Mouse (Mus musculus): ENCODE data around the gene Gm16181. TPM values are rescaled to one million over a fixed set of nuclear protein-coding genes. Genes with fewer than 3 reads are reported as not detected.

The Gm16181 gene
- polyA plus RNA-seq, 1 experiment from 2014 or later = 0.60 TPM

GRCm38 (mm10) chr17:35198946-35199345 is 21.7 kb upstream of the Gm16181 start:
- no peak overlapping the region for H3K4me2 ChIP-seq (replicated peaks)
- peaks cover 93% of the 10 kb centered on the region for H3K27me3 ChIP-seq
- ATAC-seq (ENCODE audit: low FRiP score, low read depth) = no peak
- no peaks in the 10 kb centered on the region for H3K9me3 ChIP-seq
- H3K9ac ChIP-seq = no peak overlapping the region
- no peaks in the 10 kb centered on the region for H3K36me3 ChIP-seq
- H3K27ac ChIP-seq = no peak overlapping the region
- 20% methylated on average over 8 of the region's 8 CpGs for WGBS
- peaks cover 15% of the 10 kb centered on the region for H3K4me1 ChIP-seq
- no peak overlapping the region for H3K4me3 ChIP-seq

GRCm38 (mm10) chr17:35200398-35200797 is 20.2 kb upstream of the Gm16181 start:
- peaks cover 9% of the 10 kb centered on the region for H3K4me1 ChIP-seq
- H3K9ac ChIP-seq = no peak overlapping the region
- H3K9me3 ChIP-seq = no peaks in the 10 kb centered on the region
- no peak overlapping the region for H3K4me2 ChIP-seq (replicated peaks)
- H3K4me3 ChIP-seq = no peak overlapping the region
- 88% methylated on average over 11 of the region's 11 CpGs for WGBS
- H3K36me3 ChIP-seq = no peaks in the 10 kb centered on the region
- H3K27me3 ChIP-seq = peaks cover 91% of the 10 kb centered on the region
- no peak overlapping the region for H3K27ac ChIP-seq
- ATAC-seq (ENCODE audit: low FRiP score, low read depth) = no peak

DNA sequence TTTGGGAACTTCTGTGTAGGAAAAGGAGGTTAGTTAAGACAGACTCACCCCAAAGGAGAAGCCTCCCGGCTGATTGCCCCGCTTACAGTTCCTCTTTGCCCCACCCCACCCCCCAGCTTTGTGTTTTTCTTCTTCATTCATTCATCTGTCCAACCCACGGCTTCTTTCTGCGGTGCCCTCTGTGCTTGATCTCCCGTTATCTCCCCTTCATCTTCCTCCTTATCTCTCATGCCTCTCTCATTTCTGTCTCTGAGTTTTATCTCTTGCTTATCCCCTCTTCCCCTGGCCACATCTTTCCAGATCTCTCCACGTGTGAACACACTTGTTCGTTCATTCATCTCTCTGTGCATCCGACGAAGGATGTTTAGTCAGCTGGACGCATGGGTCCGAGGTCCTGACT is 19.5 kb upstream of the Gm16181 start:
- Histone ChIP-seq H3K9me3 (no peaks in the 10 kb centered on the region), H3K27me3 (peaks cover 89% of the 10 kb centered on the region)

DNA sequence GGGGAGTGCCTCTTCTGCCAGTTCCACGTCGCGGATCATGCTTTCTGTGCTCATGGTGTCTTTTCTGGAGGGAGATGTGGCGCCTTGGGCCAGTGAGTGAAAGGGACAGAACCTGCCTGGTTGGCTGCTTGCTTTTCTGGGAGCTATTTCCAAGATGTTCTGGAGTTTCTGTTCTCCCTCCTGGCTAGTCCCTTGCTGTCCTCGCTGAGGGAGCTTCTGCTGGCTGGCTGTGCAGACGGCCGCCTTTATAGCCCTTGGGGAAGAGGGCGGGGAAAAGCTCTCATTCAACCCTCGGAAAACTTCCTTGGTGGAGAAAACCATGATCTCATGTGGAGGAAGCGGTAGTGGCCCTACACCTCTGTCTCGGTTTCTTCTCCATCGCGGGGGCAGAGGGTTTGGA is 18.8 kb upstream of the Gm16181 start, which contains the start of gene Tnf:
Tnf (minus strand) TSS at position 221 of the 400 bp plus-strand sequence.
- Histone ChIP-seq H3K4me1 (no peaks in the 10 kb centered on the region), H3K4me3 (no peak within 1 kb of the TSS), H3K27ac (no peak within 1 kb of the TSS), H3K36me3 (no peaks in the 10 kb centered on the region), H3K27me3 (peaks cover 84% of the 10 kb centered on the region), H3K9ac (no peak within 1 kb of the TSS), H3K4me2 (replicated peaks) (peak within 1 kb of the TSS; percentile 25; the same call in 1 of the 2 replicates), H3K9me3 (no peaks in the 10 kb centered on the region)
- ATAC-seq (ENCODE audit: low FRiP score, low read depth) = no peak
- 32% methylated on average over 13 of the region's 13 CpGs for WGBS

More for the DNA sequence above, 19.5 kb upstream of the Gm16181 start:
- H3K9ac ChIP-seq = no peak overlapping the region
- ATAC-seq (ENCODE audit: low FRiP score, low read depth) = no peak
- H3K4me3 ChIP-seq = no peak overlapping the region
- no peak overlapping the region for H3K4me2 ChIP-seq (replicated peaks)
- peaks cover 2% of the 10 kb centered on the region for H3K4me1 ChIP-seq
- no peaks in the 10 kb centered on the region for H3K36me3 ChIP-seq
- no peak overlapping the region for H3K27ac ChIP-seq
- 71% methylated on average over 11 of the region's 11 CpGs for WGBS

- Histone ChIP-seq H3K4me2 (replicated peaks) (no peak overlapping the region), H3K27ac (no peak overlapping the region), H3K36me3 (no peaks in the 10 kb centered on the region), H3K4me1 (no peaks in the 10 kb centered on the region), H3K9me3 (no peaks in the 10 kb centered on the region), H3K4me3 (no peak overlapping the region), H3K9ac (no peak overlapping the region), H3K27me3 (peaks cover 78% of the 10 kb centered on the region)
- no peak for ATAC-seq (ENCODE audit: low FRiP score, low read depth)
- WGBS = 70% methylated on average over 4 of the region's 4 CpGs
Observed at GRCm38 (mm10) chr17:35202442-35202841, 18.2 kb upstream of the Gm16181 start.

DNA sequence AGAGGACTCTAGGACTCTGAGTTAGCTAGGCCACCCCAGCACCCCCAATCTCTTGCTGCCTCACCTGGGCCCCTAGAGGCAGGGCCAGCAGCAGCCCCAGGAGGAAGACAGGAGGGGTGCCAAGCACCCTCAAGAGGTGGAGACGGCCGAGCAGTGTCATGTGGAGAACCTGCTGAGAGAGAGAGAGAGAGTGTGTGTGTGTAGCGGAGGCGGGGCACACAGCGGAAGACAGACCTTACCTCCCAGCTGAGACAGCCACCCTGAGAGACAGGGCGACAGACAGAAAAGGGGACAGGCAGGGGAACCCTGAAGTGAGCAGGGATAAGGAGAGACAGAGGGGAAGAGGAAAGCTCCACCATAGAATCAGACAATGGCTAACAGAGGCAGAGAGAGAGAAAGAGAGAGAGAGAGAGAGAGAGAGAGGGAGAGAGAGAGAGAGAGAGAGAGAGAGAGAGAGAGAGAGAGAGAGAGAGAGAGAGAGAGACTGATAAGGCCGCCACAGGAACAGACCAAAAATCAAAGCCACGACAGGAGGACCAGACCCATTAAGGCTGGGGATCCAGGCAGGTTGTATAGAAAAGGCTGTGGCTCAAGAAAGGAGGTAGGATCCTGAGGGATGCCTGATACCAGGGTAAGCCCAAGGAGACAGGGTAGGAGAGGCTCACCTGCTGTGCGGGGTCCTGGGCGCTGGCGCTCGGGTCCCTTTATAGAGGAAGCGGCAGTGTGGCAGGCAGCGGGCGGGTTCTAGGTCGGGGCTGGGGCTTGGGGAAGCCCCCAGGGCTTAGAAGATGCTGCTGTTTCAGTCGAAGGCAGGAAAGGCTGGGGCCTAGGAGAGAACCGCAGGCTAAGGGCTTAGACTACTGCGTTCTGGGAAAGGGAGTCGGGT is 15.9 kb upstream of the Gm16181 start, which contains the start of gene Lta:
Lta (minus strand) TSS at position 858 of the 886 bp plus-strand sequence.
- Histone ChIP-seq H3K36me3 (no peaks in the 10 kb centered on the region), H3K4me1 (no peaks in the 10 kb centered on the region), H3K9ac (0 out of 2 replicates have a peak within 1 kb of the TSS, but pooled peaks have one; percentile 13), H3K4me2 (replicated peaks) (no peak within 1 kb of the TSS), H3K4me3 (no peak within 1 kb of the TSS), H3K27ac (no peak within 1 kb of the TSS), H3K9me3 (no peaks in the 10 kb centered on the region), H3K27me3 (peaks cover 60% of the 10 kb centered on the region)
- 24% methylated on average over 20 of the region's 20 CpGs for WGBS
- ATAC-seq (ENCODE audit: low FRiP score, low read depth) = no peak

DNA sequence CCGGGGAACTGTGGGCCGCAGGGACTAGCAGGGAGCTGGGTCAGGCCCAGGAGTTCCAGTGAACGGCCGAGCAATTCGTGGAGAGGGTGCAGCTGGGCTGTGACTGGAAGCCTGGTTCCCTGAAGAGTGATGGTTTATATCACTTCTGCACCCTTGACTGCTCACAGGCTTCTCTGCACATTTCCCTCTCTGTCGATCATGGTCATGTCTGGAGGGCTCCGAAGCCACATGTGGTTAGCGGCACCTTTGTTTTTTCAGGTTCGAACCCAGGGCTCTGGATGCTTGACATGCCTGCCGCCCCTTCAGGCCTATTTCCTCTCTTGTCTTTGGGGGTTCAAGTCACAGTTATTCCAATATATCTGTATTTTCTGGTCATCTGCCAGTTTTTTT is 15.3 kb upstream of the Gm16181 start:
- Histone ChIP-seq H3K27me3 (peaks cover 56% of the 10 kb centered on the region), H3K4me2 (replicated peaks) (no peak overlapping the region), H3K4me3 (no peak overlapping the region), H3K4me1 (no peaks in the 10 kb centered on the region), H3K27ac (no peak overlapping the region), H3K9ac (0 out of 2 replicates have a peak overlapping the region, but pooled peaks have one; percentile 13), H3K36me3 (no peaks in the 10 kb centered on the region), H3K9me3 (no peaks in the 10 kb centered on the region)
- ATAC-seq (ENCODE audit: low FRiP score, low read depth) = no peak
- 54% methylated on average over 10 of the region's 10 CpGs for WGBS

- Histone ChIP-seq H3K27me3 (peaks cover 11% of the 10 kb centered on the region), H3K4me2 (replicated peaks) (no peak overlapping the region), H3K9me3 (no peaks in the 10 kb centered on the region), H3K4me3 (no peak overlapping the region), H3K36me3 (no peaks in the 10 kb centered on the region), H3K9ac (no peak overlapping the region), H3K27ac (no peak overlapping the region), H3K4me1 (no peaks in the 10 kb centered on the region)
- ATAC-seq (ENCODE audit: low FRiP score, low read depth) = no peak
- WGBS = 82% methylated on average over 12 of the region's 12 CpGs
Observed at GRCm38 (mm10) chr17:35209785-35210535, 10.7 kb upstream of the Gm16181 start.

DNA sequence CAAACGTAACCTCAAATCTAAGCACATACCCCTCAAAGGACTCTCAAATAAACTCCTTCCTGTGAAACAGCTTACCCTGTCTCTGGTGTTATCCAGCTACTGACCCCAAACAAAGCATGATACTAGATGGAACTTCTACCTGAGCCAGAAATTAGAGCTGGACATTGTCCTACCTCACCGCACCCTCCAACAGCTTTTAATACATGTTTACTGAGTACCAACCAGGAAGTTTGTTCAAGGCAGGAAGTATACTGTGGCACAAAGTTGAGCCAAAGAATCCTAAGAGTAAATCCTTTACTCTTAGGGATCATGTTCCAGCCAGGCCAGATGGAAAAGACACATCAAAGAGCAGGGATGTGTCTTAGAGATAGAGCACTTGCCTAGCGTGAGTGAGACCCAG is 10.0 kb upstream of the Gm16181 start:
- H3K4me1 ChIP-seq = no peaks in the 10 kb centered on the region
- H3K4me3 ChIP-seq = no peak overlapping the region
- no peaks in the 10 kb centered on the region for H3K9me3 ChIP-seq
- no peak for ATAC-seq (ENCODE audit: low FRiP score, low read depth)
- no peak overlapping the region for H3K9ac ChIP-seq
- no peak overlapping the region for H3K27ac ChIP-seq
- no peaks in the 10 kb centered on the region for H3K36me3 ChIP-seq
- H3K27me3 ChIP-seq = 0 out of 2 replicates have a peak, but pooled peaks cover 5% of the 10 kb centered on the region
- H3K4me2 ChIP-seq (replicated peaks) = no peak overlapping the region
- 57% methylated on average over 3 of the region's 3 CpGs for WGBS

DNA sequence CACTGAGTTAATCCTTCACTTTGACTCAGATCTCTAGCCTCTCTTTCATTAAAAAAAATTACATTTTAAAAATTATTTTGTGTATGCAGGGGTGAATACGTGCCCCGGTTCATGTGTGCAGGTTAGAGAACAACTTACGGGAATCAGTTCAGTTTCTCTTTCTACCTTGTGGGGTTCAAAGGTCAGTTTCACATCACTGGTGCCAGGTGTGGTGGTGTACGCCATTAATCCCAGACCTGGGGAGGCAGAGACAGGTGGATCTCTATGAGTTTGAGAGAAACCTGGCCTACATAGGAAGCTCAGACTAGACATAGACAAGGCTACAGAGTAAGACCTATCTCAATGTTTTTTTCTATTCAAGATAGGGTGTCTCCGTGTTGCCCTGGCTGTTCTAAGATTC is 7.6 kb upstream of the Gm16181 start:
- 86% methylated on average over 5 of the region's 5 CpGs for WGBS
- Histone ChIP-seq H3K27ac (no peak overlapping the region), H3K9ac (no peak overlapping the region), H3K36me3 (no peaks in the 10 kb centered on the region), H3K4me2 (replicated peaks) (no peak overlapping the region), H3K27me3 (no peaks in the 10 kb centered on the region), H3K4me3 (no peak overlapping the region), H3K4me1 (no peaks in the 10 kb centered on the region), H3K9me3 (no peaks in the 10 kb centered on the region)
- ATAC-seq (ENCODE audit: low FRiP score, low read depth) = no peak

GRCm38 (mm10) chr17:35218516-35219193 is 2.0 kb upstream of the Gm16181 start:
- ATAC-seq (ENCODE audit: low FRiP score, low read depth) = no peak
- Histone ChIP-seq H3K4me1 (no peaks in the 10 kb centered on the region), H3K27ac (no peak overlapping the region), H3K4me3 (no peak overlapping the region), H3K27me3 (no peaks in the 10 kb centered on the region), H3K9me3 (no peaks in the 10 kb centered on the region), H3K36me3 (peaks cover 39% of the 10 kb centered on the region), H3K9ac (no peak overlapping the region), H3K4me2 (replicated peaks) (no peak overlapping the region)
- 82% methylated on average over 18 of the region's 18 CpGs for WGBS

DNA sequence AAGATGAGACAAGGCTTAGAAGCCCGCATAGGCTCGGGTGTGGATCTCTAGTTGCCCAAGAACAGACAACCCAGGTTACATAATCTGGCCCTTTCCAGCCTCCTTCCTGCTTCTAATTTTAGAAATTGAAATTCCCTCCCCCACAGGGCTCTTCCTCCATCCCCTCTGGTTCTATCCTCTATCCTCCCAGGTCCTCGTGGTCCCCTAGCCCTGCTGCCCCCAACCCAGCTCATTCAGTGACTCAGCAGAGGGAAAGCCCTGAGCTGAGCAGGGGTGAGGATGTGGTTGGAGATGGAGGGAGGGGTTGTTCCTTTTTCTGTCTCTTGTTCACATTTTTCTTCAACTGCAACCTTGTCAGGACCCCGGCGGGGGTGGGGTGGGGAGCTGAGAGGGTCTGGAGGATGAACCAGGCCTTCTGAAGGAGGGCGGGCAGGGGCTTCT is 1.0 kb upstream of the Gm16181 start:
- WGBS = 88% methylated on average over 6 of the region's 6 CpGs

More for the DNA sequence above, 1.0 kb upstream of the Gm16181 start:
- no peaks in the 10 kb centered on the region for H3K27me3 ChIP-seq
- no peak overlapping the region for H3K4me2 ChIP-seq (replicated peaks)
- H3K27ac ChIP-seq = no peak overlapping the region
- no peak for ATAC-seq (ENCODE audit: low FRiP score, low read depth)
- no peak overlapping the region for H3K9ac ChIP-seq
- no peaks in the 10 kb centered on the region for H3K4me1 ChIP-seq
- no peaks in the 10 kb centered on the region for H3K9me3 ChIP-seq
- peaks cover 39% of the 10 kb centered on the region for H3K36me3 ChIP-seq
- no peak overlapping the region for H3K4me3 ChIP-seq
